Comparison of ENCODE assay signal across 11 mouse cellular contexts in the genomic region with DNA sequence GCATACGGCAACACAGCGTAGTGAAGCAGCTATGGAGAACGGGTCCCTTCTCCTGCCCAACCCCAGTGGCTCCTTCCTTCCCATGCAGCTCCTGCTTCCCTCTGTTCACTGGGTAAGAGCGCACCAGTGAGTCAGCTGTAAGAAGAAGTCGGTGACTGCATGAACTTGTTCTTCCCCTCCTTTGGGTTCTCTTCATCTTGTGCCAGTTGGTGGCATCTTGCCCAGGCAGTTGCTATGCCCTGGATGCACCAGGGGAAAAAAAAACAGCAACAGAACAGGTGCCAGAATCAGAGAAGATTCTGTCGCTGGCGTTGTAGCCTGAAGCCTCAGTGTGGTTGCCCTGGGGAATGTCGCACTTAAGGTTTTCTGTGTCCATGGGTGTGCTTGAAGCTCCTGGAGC. TPM values are rescaled to one million over a fixed set of nuclear protein-coding genes. Genes with fewer than 3 reads are reported as not detected.
A peak's percentile ranks its signal among the peaks of the same experiment; 100 is the strongest.
DNase-seq lines count a peak whose midpoint lies in the region; ATAC-seq lines count a peak whose summit lies in the region.
"Had no signal": no experiment of that assay in that cellular context is flagged by ENCODE, and none has a peak within 500 bp of the region (broad histone marks: within the 10 kb centered on the region; RNA-seq: fewer than 3 reads in every experiment).

No protein-coding gene starts in this region.

- H3K4me2 ChIP-seq in heart, embryonic 12.5 days, result no peak overlapping the region
- H3K4me2 ChIP-seq in neural tube, embryonic 15.5 days, result no peak overlapping the region
- no peak overlapping the region for H3K4me2 ChIP-seq in intestine, embryonic 15.5 days (replicated peaks)
- H3K4me2 ChIP-seq: neural tube, embryonic 12.5 days had no signal

- H3K27ac ChIP-seq in heart, embryonic 12.5 days (ENCODE audit: poor library complexity, severe bottlenecking), result no peak overlapping the region
- no peak overlapping the region for H3K27ac ChIP-seq in neural tube, embryonic 15.5 days (replicated peaks)
- H3K27ac ChIP-seq in intestine, embryonic 15.5 days, result no peak overlapping the region
- H3K27ac ChIP-seq: neural tube, embryonic 12.5 days had no signal

- no peak overlapping the region for H3K4me3 ChIP-seq in heart, embryonic 12.5 days
- H3K4me3 ChIP-seq in neural tube, embryonic 15.5 days (replicated peaks), result no peak overlapping the region
- H3K4me3 ChIP-seq in intestine, embryonic 15.5 days (replicated peaks), result no peak overlapping the region
- H3K4me3 ChIP-seq: neural tube, embryonic 12.5 days had no signal

- 0 out of 2 replicates have a peak, but pooled peaks cover 2% of the 10 kb centered on the region for H3K9me3 ChIP-seq in heart, embryonic 12.5 days (replicated peaks)
- H3K9me3 ChIP-seq in neural tube, embryonic 15.5 days (replicated peaks), result no peaks in the 10 kb centered on the region
- no peaks in the 10 kb centered on the region for H3K9me3 ChIP-seq in intestine, embryonic 15.5 days
- H3K9me3 ChIP-seq: neural tube, embryonic 12.5 days had no signal

- no peak overlapping the region for H3K9ac ChIP-seq in heart, embryonic 12.5 days
- H3K9ac ChIP-seq in neural tube, embryonic 15.5 days (replicated peaks), result no peak overlapping the region
- no peak overlapping the region for H3K9ac ChIP-seq in intestine, embryonic 15.5 days
- H3K9ac ChIP-seq: neural tube, embryonic 12.5 days had no signal

- H3K36me3 ChIP-seq in heart, embryonic 12.5 days, result no peaks in the 10 kb centered on the region
- no peaks in the 10 kb centered on the region for H3K36me3 ChIP-seq in neural tube, embryonic 15.5 days
- H3K36me3 ChIP-seq in intestine, embryonic 15.5 days, result no peaks in the 10 kb centered on the region
- H3K36me3 ChIP-seq: neural tube, embryonic 12.5 days had no signal

- no peak for ATAC-seq in heart, embryonic 12.5 days (ENCODE audit: insufficient number of reproducible peaks, low FRiP score)
- ATAC-seq in neural tube, embryonic 15.5 days (ENCODE audit: low FRiP score), result peak; percentile 14; the same call in 1 of the 2 replicates
- no peak for ATAC-seq in intestine, embryonic 15.5 days
- ATAC-seq in monocyte, adult 5-6 weeks (replicated peaks; ENCODE audit: insufficient number of reproducible peaks, low FRiP score, low TSS enrichment, poor library complexity, severe bottlenecking), result no peak
- ATAC-seq: activated CD4-positive, CD25-positive, alpha-beta regulatory T cell, adult 4 months; CD4-positive, CD25-positive, alpha-beta regulatory T cell, adult 4 months had no signal

- WGBS in heart, embryonic 12.5 days, result 86% methylated on average over 8 of the region's 8 CpGs
- WGBS in neural tube, embryonic 15.5 days, result 82% methylated on average over 8 of the region's 8 CpGs
- 92% methylated on average over 8 of the region's 8 CpGs for WGBS in intestine, embryonic 15.5 days

- H3K4me1 ChIP-seq in heart, embryonic 12.5 days (replicated peaks), result 0 out of 2 replicates have a peak, but pooled peaks cover 5% of the 10 kb centered on the region
- no peaks in the 10 kb centered on the region for H3K4me1 ChIP-seq in neural tube, embryonic 15.5 days
- H3K4me1 ChIP-seq in intestine, embryonic 15.5 days (replicated peaks), result no peaks in the 10 kb centered on the region
- H3K4me1 ChIP-seq: neural tube, embryonic 12.5 days had no signal

- peak; percentile 88 for DNase-seq in heart, adult 11 months
- DNase-seq in neural tube, embryonic 10.5 days (ENCODE audit: extremely low spot score, low spot score), result no peak
- DNase-seq in cerebellum, adult 9-10 months, result peak; percentile 49
- peak; percentile 15 to 30 for DNase-seq in lung, postnatal 4 days

- H3K27me3 ChIP-seq in heart, embryonic 12.5 days (replicated peaks), result no peaks in the 10 kb centered on the region
- H3K27me3 ChIP-seq in neural tube, embryonic 15.5 days (replicated peaks), result no peaks in the 10 kb centered on the region
- H3K27me3 ChIP-seq in intestine, embryonic 15.5 days (replicated peaks), result no peaks in the 10 kb centered on the region
- H3K27me3 ChIP-seq: neural tube, embryonic 12.5 days had no signal

RNA-seq across cellular contexts. Expression of gene Ttc9, which starts 22.3 kb away (rescaled TPM):
- 3.8 and 4.0 TPM in 2 replicates for polyA plus RNA-seq in heart, embryonic 12.5 days (2016; fragmentation: Nextera tagmentation; extraction: Ambion mirVana)
- polyA plus RNA-seq in neural tube, embryonic 15.5 days (2015; fragmentation: Nextera tagmentation; extraction: Ambion mirVana), result 17.0 and 20.9 TPM in 2 replicates
- 1.3 and 2.2 TPM in 2 replicates for polyA plus RNA-seq in intestine, embryonic 15.5 days (2015; fragmentation: Nextera tagmentation; extraction: Ambion mirVana)
- total RNA-seq in monocyte, adult 5-6 weeks (2017), result 0.64 TPM in 1 of 3 replicates, not detected in the others
- polyA plus RNA-seq: activated CD4-positive, CD25-positive, alpha-beta regulatory T cell, adult 4 months had no signal

RNA-seq across cellular contexts. Expression of gene Med6, which starts 58.5 kb away (rescaled TPM):
- polyA plus RNA-seq in heart, embryonic 12.5 days (2016; fragmentation: Nextera tagmentation; extraction: Ambion mirVana), result 61.7 and 65.8 TPM in 2 replicates
- polyA plus RNA-seq in neural tube, embryonic 15.5 days (2015; fragmentation: Nextera tagmentation; extraction: Ambion mirVana), result 37.6 and 43.5 TPM in 2 replicates
- polyA plus RNA-seq in intestine, embryonic 15.5 days (2015; fragmentation: Nextera tagmentation; extraction: Ambion mirVana), result 67.4 and 67.7 TPM in 2 replicates
- total RNA-seq in monocyte, adult 5-6 weeks (2017), result 71.1 to 93.2 TPM (median 77.1 TPM) in 3 replicates
